Mouse (Mus musculus): ENCODE measurements around the gene Uchl5.
A peak's percentile ranks its signal among the peaks of the same experiment; 100 is the strongest.

Uchl5 gene

DNA sequence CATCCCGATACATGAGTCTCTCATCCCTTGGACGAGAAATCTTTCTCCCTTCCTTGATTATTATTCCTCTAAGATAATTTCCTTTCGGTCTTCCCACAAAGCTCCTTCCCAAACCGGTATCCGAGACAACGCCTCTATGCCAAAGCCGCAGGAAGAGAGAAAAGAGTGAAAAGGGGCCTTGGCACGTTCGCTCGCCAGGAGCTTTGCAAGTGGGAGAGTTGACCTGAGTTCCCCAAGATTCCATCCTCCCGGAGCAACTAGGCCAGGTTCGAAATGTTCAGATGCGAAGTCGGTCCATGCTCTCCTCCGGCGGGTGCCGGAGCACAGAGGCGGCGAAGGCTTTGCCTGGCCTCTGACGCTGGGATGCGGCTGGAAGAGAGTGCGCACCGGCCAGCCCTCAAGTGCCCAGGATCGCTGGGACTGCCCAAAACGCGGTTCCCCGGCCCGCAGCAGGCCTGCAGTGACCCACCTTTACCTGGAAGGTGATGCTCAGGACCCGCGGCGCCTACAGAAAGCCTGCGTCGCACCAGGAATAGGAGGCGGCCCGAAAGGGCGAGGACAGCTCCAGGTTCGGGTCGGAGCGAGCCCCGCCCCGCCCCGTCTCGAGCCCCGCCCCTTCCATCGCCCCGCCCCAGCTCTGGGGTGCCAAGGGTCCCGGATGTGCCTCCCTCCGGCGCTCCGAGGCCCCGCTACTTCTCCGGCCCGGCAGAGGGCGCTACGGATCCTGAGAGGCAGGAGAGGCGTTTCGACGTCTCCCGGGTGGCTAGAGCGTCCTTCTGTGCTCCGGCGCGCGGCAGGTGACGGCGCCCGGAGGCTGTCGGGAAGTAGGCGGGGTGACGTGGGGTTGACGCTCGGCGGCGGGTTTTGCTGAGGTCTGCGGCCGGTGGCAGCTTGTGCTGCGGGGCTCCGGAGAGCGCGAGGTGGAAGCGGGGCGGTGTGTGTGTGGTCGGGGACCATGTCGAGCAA lies at the start of gene Uchl5, which contains the start of gene Trove2:
TSS of gene Uchl5 (plus strand) at position 827 of the 966 bp plus-strand sequence.
TSS of gene Trove2 (minus strand) at position 623 of the 966 bp plus-strand sequence.
- DNase-seq = peak; percentile 98

DNA sequence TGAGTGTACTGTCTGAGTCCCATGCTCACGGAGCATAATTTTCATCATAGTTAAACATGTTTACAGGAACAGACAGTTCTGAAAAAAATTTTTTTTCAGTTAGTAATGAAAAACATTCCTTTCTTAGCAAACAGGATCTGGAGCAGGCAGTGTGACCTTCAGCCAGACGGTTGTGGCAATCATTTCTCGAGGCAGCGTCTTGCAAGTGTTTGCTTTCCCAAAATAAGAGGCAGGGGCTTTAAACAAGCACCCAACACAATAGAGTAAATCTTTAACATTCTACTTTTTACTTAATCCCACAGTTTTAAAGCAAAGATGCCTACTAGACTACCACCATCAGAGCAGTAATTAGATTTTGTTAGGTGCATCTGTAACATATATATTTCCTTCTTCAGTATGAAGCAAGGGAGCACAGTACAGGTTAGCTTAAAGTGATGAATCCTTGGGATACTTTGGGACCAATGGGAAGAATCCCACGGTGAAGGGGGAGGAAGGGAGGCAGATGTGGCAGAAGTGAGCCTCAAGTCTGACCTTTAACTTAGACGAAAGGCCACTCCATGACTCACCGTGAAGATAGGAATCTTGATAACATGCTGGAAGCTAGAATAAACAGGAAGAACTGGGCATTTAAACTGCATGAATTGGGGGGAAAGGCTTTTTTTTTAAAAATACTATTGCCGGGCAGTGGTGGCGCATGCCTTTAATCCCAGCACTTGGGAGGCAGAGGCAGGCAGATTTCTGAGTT lies 49.2 kb upstream of the Uchl5 start:
- no peak for DNase-seq

DNA sequence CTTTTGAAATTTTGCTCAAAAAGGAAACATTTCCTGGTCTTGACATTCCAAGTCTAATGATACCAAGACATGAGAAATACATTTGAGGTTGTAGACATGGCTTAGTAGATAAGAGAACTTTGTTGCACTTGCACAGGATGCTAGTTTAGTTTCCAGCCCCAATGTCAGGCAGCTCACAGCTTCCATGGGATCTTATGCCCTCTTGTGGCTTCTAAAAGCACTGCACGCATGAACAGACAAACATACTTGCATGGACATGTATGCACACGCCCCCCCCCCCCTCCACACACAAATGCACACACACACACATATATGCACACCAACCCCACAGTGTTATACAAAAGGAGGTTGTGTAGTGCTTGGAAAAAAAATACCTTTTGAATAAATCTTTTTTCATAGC lies 46.2 kb upstream of the Uchl5 start:
- no peak for DNase-seq

GRCm38 (mm10) chr1:143731691-143732090 lies 45.4 kb upstream of the Uchl5 start:
- DNase-seq = no peak

GRCm38 (mm10) chr1:143733914-143734410 lies 43.1 kb upstream of the Uchl5 start:
- DNase-seq = no peak

- no peak for DNase-seq
These were observed 38.3 kb upstream of the Uchl5 start for GRCm38 (mm10) chr1:143738811-143739210.

GRCm38 (mm10) chr1:143739361-143740350 lies 37.4 kb upstream of the Uchl5 start:
- peak; percentile 94 for DNase-seq

DNA sequence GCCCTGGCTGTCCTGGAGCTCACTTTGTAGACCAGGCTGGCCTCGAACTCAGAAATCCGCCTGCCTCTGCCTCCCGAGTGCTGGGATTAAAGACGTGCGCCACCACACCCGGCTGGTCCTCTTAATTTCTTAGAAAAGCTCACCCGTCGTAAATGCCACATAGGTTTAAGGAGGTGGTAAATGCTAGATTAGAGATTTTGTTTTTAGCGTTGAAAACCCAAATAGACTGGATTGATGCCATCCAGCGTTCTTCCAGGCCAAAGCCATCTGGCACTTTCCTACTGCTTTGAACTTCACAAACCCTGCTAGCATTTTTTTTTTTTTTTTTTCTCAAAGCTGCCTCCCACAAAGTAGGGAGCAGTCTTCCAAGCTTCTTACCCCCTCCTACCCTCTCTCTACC lies 36.5 kb upstream of the Uchl5 start:
- no peak for DNase-seq

- DNase-seq = no peak
These were observed 35.7 kb upstream of the Uchl5 start for GRCm38 (mm10) chr1:143741331-143741730.

DNA sequence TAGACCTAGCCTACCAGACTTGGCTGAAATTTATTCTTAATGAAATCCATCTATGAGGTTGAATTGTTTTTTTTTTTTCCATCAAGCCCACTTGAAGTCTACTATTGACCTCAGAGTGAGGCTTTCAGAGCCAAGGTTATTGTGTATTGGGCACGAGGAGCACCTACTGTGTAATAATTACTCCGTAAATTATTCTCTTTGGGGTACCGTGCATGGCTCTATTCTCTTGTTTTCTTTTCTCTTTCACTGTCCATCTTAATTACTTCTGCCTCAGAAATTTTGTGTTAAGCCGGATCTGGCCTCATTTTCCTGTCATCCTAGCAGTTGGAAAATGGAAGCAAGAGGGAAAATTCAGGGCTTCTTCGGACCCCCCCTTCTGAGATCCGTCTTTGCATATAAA lies 34.9 kb upstream of the Uchl5 start:
- no peak for DNase-seq

DNA sequence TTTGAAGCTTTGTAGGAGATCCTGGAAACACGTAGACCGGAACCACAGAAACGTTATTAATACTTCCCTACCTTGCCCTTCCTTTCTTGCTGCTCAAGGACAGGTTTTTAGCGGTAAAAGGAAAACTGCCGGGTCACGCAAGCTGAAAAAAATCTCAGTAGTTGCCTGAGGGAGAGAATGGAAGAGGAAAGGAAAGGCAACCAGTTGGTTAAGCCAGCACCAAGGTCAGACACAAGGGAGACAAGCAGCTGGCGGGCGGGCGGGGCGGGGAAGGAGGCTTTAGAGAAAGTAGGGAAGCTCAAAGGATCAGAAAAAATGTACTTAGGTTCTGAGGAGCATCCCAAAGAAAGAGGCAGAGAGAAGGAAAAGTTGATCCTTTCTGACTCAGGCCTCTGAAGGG lies 31.2 kb upstream of the Uchl5 start:
- DNase-seq = no peak

DNA sequence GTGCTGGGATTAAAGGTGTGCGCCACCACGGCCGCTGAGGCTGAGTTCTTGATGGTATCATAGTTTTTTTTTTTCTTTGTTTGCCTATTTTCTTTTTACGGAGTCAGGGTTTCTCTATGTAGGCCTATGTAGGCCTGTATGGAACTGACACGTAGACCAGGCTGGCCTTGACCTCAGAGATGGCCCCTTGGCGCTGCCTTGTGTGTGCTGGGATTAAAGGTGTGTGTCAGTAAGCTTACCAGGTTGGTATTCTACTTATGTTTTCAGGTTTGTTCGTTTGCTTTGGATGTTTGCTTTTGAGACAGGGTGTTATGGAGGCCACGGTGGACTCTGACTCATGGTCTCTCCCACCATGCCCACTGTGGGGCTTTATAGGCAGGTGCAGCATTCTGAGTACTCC lies 14.9 kb upstream of the Uchl5 start:
- no peak for DNase-seq

DNA sequence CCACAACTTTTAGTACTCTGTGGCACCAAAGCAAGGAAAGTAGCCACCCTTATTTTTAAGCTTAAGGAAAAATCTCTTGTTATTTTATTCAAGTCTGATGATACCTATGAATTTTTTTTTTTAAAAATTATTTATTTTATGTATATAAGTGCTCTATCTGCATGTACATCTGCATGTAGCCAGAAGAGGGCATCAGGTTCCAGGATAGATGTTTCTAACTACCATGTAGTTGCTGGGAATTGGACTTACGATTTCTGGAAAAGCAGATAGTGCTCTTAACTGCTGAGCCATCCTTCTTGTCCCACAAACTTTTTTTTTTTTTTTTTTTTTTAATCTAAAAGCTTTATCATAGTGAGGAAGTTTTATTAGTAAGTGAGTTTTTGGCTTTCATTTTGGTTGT lies 12.6 kb upstream of the Uchl5 start:
- DNase-seq = no peak

- DNase-seq = no peak
These were observed 11.3 kb upstream of the Uchl5 start for GRCm38 (mm10) chr1:143765801-143766200.

DNA sequence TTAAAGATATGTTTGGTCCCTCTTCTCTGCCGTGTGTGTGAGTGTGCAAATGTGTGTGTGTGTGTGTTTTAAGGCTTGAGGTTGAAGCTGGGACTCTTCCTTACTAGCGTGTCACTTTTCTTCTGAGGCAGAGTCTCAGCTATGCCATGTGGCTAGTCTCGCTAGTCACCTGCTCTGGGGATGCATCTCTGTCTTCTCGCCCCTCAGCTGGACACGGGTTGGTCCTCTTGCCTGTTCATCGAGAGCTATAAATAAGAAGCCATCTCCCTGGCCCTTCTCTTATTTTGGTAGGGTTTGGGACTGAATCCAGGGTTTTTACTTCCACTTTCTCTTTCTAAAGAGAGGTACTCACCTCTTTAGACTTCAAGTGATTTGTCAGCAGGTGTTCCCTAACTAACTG lies 10.8 kb upstream of the Uchl5 start:
- no peak for DNase-seq

DNA sequence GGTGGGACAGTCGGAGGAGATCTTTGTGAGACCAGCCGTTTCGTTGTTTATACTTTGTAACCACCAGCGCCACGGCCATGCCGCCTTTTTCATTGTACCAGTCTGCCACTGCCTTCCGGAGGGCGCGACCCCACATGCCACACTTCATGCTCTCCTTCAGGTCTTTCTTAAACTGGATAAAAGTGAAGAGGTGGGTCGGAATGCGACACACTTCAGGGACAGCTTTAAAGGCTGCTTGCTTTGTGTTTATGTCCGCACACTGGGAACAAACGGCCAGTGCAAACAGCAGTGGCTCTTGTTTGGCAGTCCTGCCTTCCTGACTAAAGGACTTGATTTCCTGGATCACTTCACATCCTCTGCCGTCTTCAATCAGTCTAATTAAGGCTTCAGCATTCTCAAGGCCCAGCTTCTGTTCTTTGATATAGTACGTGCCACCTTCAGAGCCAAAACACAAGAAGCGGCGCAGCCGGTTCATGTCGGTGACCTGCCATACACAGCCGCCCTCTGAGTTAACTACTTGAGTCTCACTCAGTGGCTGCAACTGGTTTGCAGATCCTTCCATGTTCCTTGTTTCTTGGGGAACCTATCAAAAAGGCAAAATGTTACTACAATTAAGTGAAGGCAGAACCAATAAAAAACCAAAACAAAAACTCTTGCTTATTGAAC lies 6.5 kb upstream of the Uchl5 start:
- no peak for DNase-seq

DNA sequence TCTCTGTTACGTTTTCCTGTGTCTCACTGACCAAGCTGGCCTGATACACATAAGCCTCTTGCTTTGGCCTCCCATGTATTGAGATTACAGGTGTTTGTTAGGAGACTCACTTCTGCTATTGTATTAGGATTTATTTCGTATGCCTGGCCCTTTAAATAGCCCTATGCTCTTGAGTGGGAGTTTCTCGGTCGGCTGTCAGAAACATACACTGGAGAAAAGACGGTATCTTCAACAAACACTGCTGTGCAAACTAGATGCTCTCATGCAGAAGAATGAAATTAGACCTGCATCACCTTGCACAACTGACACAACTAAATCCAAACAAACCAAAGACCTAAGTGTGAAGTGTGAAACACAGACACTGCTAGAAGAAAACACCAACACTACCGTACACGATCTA lies 4.0 kb upstream of the Uchl5 start:
- no peak for DNase-seq

DNA sequence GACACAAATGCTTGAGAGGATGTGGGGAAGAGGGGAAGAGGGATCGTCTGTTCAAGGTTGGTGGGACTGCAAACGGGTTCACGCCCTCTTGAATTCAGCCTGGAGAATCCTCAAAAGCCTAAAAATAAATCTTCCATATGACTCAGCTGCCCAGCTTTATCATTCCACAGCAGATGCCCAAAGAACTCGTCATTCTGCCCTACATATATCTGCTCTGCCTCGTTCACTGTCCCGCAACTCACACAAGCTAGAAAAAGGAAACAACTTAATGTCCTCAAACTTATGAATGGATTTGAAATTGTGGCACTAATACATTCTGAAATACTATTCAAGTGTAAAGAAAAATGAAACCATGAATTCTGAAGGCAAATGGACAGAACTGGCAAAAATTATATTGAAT lies 3.2 kb upstream of the Uchl5 start:
- no peak for DNase-seq

DNA sequence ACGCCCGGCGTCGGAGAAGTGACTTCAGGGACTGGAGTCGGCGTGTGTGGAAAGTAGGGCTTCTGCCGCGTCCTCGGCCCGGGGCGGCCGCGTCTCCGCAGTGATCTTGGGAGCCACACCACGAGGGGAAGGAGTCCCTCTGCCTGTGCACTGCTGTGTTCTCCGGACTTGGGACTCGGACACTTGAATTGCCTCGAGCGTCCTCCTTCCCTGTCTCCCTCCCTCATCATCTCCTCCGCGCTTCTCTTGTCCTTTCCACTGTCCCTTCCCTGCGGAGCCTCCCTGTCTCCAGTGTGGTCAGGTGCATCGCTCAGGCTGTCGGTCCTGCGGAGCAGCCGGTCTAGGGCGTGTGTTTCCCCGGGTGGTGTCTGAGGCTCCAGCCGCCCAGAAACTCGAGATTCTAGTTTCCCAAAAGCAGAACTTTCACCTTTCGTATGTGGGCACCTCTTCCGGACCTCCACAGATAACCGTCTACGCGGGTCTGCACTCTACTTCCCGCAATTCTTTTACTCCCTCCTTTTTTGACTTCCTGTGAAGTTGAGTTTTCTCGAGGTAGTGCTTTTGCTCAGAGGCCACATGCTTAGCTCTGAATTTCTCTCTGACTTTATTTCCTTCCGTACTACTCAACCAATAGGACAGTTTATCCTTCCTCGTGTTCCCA lies 616 bp downstream of the Uchl5 start:
- no peak for DNase-seq

DNA sequence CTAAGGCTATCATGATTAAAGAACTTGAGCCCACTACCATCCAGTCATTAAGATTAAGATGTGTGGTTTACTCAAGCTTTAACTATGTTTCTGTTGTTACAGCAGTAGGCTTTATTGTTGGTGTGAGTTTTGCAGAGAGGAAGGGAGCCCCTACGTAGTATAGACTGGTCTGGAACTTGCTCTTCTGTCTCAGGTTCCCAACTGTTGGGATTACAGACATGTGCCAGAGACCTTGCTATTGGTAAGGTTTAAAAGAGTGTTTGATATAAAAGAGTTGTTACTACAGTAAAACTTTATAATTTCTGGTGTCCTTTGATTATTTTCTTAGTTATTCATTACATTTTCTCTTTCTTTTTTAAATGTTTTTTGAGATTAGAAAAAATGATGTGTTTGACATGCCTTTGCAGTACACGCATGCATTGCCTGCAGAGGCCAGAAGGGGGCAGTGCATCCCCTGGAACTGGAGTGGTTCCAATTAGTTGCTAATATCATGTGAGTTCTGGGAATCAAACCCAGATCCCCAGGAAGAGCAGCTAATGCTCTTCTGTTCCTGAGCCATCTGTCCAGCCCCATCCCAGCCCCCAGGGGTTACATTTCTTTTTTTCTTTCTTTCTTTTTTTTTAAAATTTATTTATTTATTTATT lies 11.6 kb downstream of the Uchl5 start:
- DNase-seq = no peak

DNA sequence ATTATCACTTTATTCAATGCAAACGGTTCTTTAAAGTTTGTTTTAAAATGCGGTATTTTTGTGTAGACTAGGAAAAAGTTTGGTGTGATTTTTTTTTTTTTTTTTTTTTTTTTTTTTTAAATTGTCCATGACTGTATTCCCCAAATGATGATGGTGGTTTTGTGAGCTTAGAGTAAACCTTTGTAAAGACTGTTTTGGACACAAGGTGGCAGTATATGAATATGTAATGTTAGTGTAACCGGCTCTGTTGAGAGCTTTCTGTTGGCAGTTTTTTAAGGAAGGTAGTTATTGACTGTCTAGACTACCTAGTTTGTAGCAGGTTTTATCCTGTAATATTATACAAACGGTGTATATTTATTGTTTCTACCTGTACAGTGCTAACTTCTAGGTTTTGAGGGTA lies 26.5 kb downstream of the Uchl5 start:
- no peak for DNase-seq

All from cerebellum, adult 11 months (tissue).